ENCODE assay signal across 29 mouse cellular contexts in genomic region chr19:57174045-57174444, GRCm38 (mm10).
DNase-seq lines count a peak whose midpoint lies in the region; ATAC-seq and TF ChIP-seq lines count a peak whose summit lies in the region.
"Had no signal": no experiment of that assay in that cellular context is flagged by ENCODE, and none has a peak within 500 bp of the region (broad histone marks: within the 10 kb centered on the region; RNA-seq: fewer than 3 reads in every experiment).

No protein-coding gene starts in this region.

- no peak for DNase-seq in kidney, postnatal 25 days
- DNase-seq in liver, adult 2 months (ENCODE audit: extremely low read depth, low read depth, low spot score), result peak; percentile 54
- DNase-seq in ES-E14 (ENCODE audit: low read depth, low spot score), result no peak
- DNase-seq in forebrain, embryonic 10.5 days (ENCODE audit: extremely low spot score, low spot score), result no peak
- no peak for DNase-seq in B cell, adult 2 months
- DNase-seq: adrenal gland, postnatal 14 days; cerebellum, adult 11 months; cerebellum, adult 2 months; cerebellum, postnatal 10 days; cerebellum, postnatal 36 days; embryo, embryonic 11 days; gastrocnemius, postnatal 10 days; gastrocnemius, postnatal 36 days; heart, postnatal 10 days; heart, postnatal 36 days had no signal

- H3K9me3 ChIP-seq in kidney, embryonic 15.5 days (replicated peaks), result no peaks in the 10 kb centered on the region
- H3K9me3 ChIP-seq in liver, embryonic 12.5 days (replicated peaks), result no peaks in the 10 kb centered on the region
- no peaks in the 10 kb centered on the region for H3K9me3 ChIP-seq in ES-E14 (ENCODE audit: control insufficient read depth, insufficient read depth, low read depth, low read length)
- no peaks in the 10 kb centered on the region for H3K9me3 ChIP-seq in forebrain, embryonic 10.5 days
- H3K9me3 ChIP-seq: embryonic facial prominence, embryonic 10.5 days; embryonic facial prominence, embryonic 13.5 days; forebrain, embryonic 13.5 days; G1E; heart, embryonic 12.5 days; heart, embryonic 15.5 days; hindbrain, embryonic 10.5 days; hindbrain, embryonic 13.5 days had no signal

- H3K27ac ChIP-seq in kidney, embryonic 15.5 days, result peak overlapping the region; percentile 7; the same call in 1 of the 2 replicates
- H3K27ac ChIP-seq in liver, adult 2 months (replicated peaks; ENCODE audit: insufficient read depth, low read depth, low read length), result peak overlapping the region; percentile 58
- H3K27ac ChIP-seq in liver, embryonic 12.5 days, result no peak overlapping the region
- H3K27ac ChIP-seq in ES-E14 (ENCODE audit: insufficient read depth, low read depth, low read length, poor library complexity, severe bottlenecking), result no peak overlapping the region
- H3K27ac ChIP-seq in forebrain, embryonic 10.5 days, result no peak overlapping the region
- H3K27ac ChIP-seq: embryonic facial prominence, embryonic 10.5 days; embryonic facial prominence, embryonic 13.5 days; forebrain, embryonic 13.5 days; heart, embryonic 15.5 days; hindbrain, embryonic 10.5 days; hindbrain, embryonic 13.5 days had no signal

- TF ChIP-seq CTCF in liver, adult 2 months (IDR thresholded peaks at IDR 0.05; ENCODE audit: low read depth, low read length), result no peak

- H3K27me3 ChIP-seq in kidney, embryonic 15.5 days, result no peaks in the 10 kb centered on the region
- H3K27me3 ChIP-seq in liver, adult 2 months (ENCODE audit: control insufficient read depth, insufficient read depth, low read length), result no peaks in the 10 kb centered on the region
- no peaks in the 10 kb centered on the region for H3K27me3 ChIP-seq in liver, embryonic 12.5 days (replicated peaks)
- H3K27me3 ChIP-seq in forebrain, embryonic 10.5 days (ENCODE audit: poor library complexity, severe bottlenecking), result no peaks in the 10 kb centered on the region
- H3K27me3 ChIP-seq: forebrain, embryonic 13.5 days; heart, embryonic 12.5 days; heart, embryonic 15.5 days; hindbrain, embryonic 13.5 days had no signal

- H3K79me2 ChIP-seq in liver, adult 2 months (ENCODE audit: control insufficient read depth, insufficient read depth, low read length), result peaks cover 4% of the 10 kb centered on the region; the same call in 1 of the 2 replicates

- in situ Hi-C loops in ES-E14 (cut with MboI; ENCODE audit: low sequenced_read_pairs in 2 of 2, unreplicated experiment in 2 of 2), result loop anchor here (25.0 kb wide), 1 partner anchor 463 kb away; no protein-coding TSS in a partner anchor

- no peak for ATAC-seq in kidney, embryonic 15.5 days (replicated peaks; ENCODE audit: low FRiP score)
- ATAC-seq in liver, embryonic 12.5 days, result no peak
- ATAC-seq: CD4-positive, CD25-positive, alpha-beta regulatory T cell, adult 4 months; forebrain, embryonic 13.5 days; forebrain, embryonic 16.5 days; hindbrain, embryonic 16.5 days had no signal

- peaks cover 13% of the 10 kb centered on the region for H3K4me1 ChIP-seq in kidney, embryonic 15.5 days
- H3K4me1 ChIP-seq in liver, adult 2 months (ENCODE audit: control insufficient read depth, insufficient read depth, low read length), result peaks cover 10% of the 10 kb centered on the region
- H3K4me1 ChIP-seq in liver, embryonic 12.5 days, result no peaks in the 10 kb centered on the region
- peaks cover 0 to 2% of the 10 kb centered on the region in 2 experiments; a peak in 1 of 4 replicates for H3K4me1 ChIP-seq in ES-E14 (ENCODE audit: control insufficient read depth in 2 of 2, insufficient read depth in 2 of 2, low read length in 2 of 2, poor library complexity in 1 of 2)
- H3K4me1 ChIP-seq in forebrain, embryonic 10.5 days, result 0 out of 2 replicates have a peak, but pooled peaks cover 4% of the 10 kb centered on the region
- H3K4me1 ChIP-seq: forebrain, embryonic 13.5 days; hindbrain, embryonic 13.5 days had no signal

- H3K4me3 ChIP-seq in kidney, embryonic 15.5 days (replicated peaks), result no peak overlapping the region
- H3K4me3 ChIP-seq in liver, adult 2 months (ENCODE audit: insufficient read depth, low read depth, low read length), result no peak overlapping the region
- no peak overlapping the region for H3K4me3 ChIP-seq in liver, embryonic 12.5 days
- no peak overlapping the region for H3K4me3 ChIP-seq in ES-E14 (ENCODE audit: insufficient read depth in 1 of 2, low read depth in 1 of 2, low read length in 2 of 2, poor library complexity in 1 of 2, severe bottlenecking in 1 of 2)
- no peak overlapping the region for H3K4me3 ChIP-seq in forebrain, embryonic 10.5 days
- H3K4me3 ChIP-seq: embryonic facial prominence, embryonic 10.5 days; embryonic facial prominence, embryonic 13.5 days; erythroblast, embryonic 14.5 days; forebrain, embryonic 13.5 days; heart, embryonic 12.5 days; heart, embryonic 15.5 days; hindbrain, embryonic 10.5 days; hindbrain, embryonic 13.5 days had no signal

- no peaks in the 10 kb centered on the region for H3K36me3 ChIP-seq in kidney, embryonic 15.5 days
- peaks cover 1% of the 10 kb centered on the region; the same call in 1 of the 2 replicates for H3K36me3 ChIP-seq in liver, adult 2 months (ENCODE audit: control insufficient read depth, insufficient read depth, low read length)
- no peaks in the 10 kb centered on the region for H3K36me3 ChIP-seq in liver, embryonic 12.5 days
- no peaks in the 10 kb centered on the region for H3K36me3 ChIP-seq in ES-E14 (ENCODE audit: control insufficient read depth, insufficient read depth, low read length, poor library complexity, severe bottlenecking)
- H3K36me3 ChIP-seq in forebrain, embryonic 10.5 days (replicated peaks), result no peaks in the 10 kb centered on the region
- H3K36me3 ChIP-seq: embryonic facial prominence, embryonic 10.5 days; embryonic facial prominence, embryonic 13.5 days; G1E; hindbrain, embryonic 10.5 days had no signal

- WGBS in kidney, embryonic 15.5 days, result 47% methylated on average over 5 of the region's 5 CpGs
- WGBS in liver, adult 2 months, result 40% methylated on average over 5 of the region's 5 CpGs
- WGBS in liver, embryonic 12.5 days (ENCODE audit: insufficient replicate concordance), result 64% methylated on average over 5 of the region's 5 CpGs
- 83% methylated on average over 5 of the region's 5 CpGs for WGBS in forebrain, embryonic 10.5 days

- H3K4me2 ChIP-seq in kidney, embryonic 15.5 days, result no peak overlapping the region
- H3K4me2 ChIP-seq in liver, embryonic 12.5 days, result no peak overlapping the region
- H3K4me2 ChIP-seq: embryonic facial prominence, embryonic 13.5 days; forebrain, embryonic 13.5 days; heart, embryonic 12.5 days; heart, embryonic 15.5 days; hindbrain, embryonic 13.5 days had no signal

- no peak overlapping the region for H3K9ac ChIP-seq in kidney, embryonic 15.5 days
- H3K9ac ChIP-seq in liver, adult 2 months (ENCODE audit: low read depth, low read length), result no peak overlapping the region
- H3K9ac ChIP-seq in liver, embryonic 12.5 days, result no peak overlapping the region
- no peak overlapping the region for H3K9ac ChIP-seq in ES-E14 (ENCODE audit: insufficient read depth, low read depth, low read length, poor library complexity, severe bottlenecking)
- H3K9ac ChIP-seq: embryonic facial prominence, embryonic 13.5 days; forebrain, embryonic 13.5 days; heart, embryonic 12.5 days; heart, embryonic 15.5 days; hindbrain, embryonic 13.5 days had no signal

- TF ChIP-seq POLR2A in liver, adult 2 months (IDR thresholded peaks at IDR 0.05; ENCODE audit: extremely low read depth, insufficient read depth, low read length), result no peak

TF ChIP-seq in ES-E14, 5 proteins besides CTCF, POLR2A, EP300 and RAD21:
- TF ChIP-seq ZNF384 (IDR thresholded peaks at IDR 0.05; ENCODE audit: low read depth, low read length), result no peak
- peak; percentile 98 for TF ChIP-seq MAFK (IDR thresholded peaks at IDR 0.05; ENCODE audit: insufficient read depth, low read depth, low read length)
- TF ChIP-seq CHD2 (IDR thresholded peaks at IDR 0.05; ENCODE audit: low read depth, low read length), result no peak
- TF ChIP-seq HCFC1 (IDR thresholded peaks at IDR 0.05; ENCODE audit: borderline replicate concordance, insufficient read depth, low read length), result no peak
TF ChIP-seq in ES-E14: peak in this region for 1.

Comparison
In these comparisons a context has a peak if more than half of its experiments do, and no peak if none do; other contexts are left out.
1. H3K27ac ChIP-seq: peak in kidney, embryonic 15.5 days (single experiment) and liver, adult 2 months (single experiment); none in liver, embryonic 12.5 days (single experiment), ES-E14 (single experiment) and forebrain, embryonic 10.5 days (single experiment).